Mouse (Mus musculus) 3T3-L1 (cell line): Measurements from ENCODE around the gene Fggy.

Experiments
- DNase-seq: peaks from one replicate; pipeline ENCODE4 v3.0.0-alpha.2; 2015; ENCODE audit warnings: low read depth, low spot score

The Fggy gene

DNA sequence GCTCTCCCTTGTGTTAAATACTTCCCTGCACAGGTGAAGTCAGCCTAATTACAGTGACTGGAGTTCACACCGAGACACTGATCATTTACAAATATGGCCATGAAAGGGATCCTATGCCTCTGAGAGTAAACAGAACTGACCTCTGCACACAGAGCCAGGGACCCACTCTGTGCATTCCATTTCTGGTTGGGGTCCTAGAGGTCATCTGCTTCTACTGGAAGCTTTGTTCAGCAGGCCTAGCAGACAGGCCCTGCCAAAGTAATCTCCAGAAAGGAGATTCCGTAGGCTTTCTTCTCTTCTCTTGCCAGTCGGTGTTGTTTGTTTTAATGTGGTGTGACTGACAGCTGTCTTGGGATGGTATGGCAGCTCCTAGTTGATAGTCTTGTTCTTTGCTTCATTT is 101.7 kb downstream of the Fggy start:
- no peak for DNase-seq

DNA sequence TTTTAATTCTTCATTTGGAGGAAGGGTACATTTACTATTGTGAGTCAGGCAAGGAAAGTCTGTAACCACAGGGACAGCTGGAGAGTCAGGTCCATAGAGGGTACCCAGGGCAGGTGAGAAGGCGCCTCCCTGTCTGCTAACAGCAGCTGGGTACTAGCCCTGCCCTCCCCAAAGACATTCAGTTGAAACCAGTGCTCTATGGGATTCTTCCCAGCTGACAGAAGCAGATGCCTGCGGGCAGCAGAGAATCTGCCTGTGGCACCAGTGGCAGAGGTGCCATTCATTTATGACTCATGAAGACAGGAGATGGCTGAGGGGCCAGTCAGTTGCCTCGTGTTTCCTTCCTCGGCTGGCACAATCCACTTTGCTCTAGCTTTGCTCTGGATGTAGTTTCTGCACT is 106.3 kb downstream of the Fggy start:
- no peak for DNase-seq

DNA sequence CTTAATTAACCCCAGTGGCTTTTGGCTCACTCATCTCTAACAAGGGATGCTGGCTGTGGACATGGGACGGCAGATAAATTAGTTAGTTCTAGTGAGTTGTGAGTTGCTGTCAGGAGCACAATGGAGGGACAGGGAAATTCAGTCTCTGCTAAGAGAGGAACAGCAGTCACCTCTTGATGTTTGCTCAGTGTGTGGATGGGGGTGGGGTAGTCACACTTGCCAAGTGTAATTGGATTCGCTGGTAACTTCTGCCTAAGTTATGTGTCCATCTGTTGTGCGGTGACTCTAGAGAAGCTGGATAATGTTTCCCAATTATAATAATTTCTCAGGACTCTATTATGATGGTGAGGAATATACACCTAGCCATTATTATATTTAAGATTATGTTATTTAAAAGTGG is 107.0 kb downstream of the Fggy start:
- DNase-seq = no peak

DNA sequence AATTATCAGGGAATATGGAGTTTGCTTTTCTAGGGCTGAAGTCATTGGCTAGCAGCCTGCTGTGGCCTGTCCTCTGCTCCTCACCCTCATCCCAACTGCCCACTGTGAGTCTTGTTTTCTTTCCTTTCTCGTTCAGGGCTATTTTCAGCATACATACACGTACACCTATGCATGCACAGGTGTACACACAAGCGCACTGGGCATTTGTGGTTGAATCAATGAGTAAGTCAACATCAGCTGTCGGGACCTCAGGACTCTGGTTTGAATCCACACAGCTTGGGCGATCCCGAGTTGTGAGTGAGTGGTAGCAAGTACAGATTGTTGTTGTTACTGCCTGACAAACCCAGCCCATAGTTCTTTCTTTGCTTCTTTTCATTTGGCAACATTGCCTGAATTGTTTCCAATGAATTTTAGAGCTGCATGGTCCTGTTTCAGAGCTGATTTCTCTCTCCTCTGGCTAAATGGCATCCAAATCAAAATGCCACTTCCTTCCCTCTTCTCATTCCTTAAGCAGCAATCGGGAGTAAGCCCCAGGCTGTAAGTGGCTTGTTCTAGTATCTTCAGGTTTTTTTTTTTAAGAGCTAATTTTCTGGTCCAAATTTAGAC is 109.1 kb downstream of the Fggy start:
- DNase-seq = no peak

DNA sequence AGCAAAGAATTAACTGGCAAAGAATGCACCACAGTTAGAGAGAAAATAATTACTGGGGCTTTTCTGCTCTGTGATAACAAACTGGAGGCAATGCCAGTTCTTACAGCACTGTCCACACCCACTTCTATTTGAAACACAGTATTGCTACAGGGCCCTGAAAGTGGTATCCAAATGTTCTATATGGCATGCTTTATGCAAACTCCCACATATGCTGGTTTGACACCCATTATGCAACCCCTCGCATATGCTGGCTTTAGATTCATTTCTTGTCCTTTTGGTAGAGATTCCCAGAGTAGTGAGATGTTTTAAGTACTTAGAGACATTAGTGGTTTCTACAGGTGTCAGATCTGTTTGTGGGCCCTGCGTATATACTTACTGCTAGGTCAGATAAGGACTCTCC is 109.6 kb downstream of the Fggy start:
- no peak for DNase-seq

DNA sequence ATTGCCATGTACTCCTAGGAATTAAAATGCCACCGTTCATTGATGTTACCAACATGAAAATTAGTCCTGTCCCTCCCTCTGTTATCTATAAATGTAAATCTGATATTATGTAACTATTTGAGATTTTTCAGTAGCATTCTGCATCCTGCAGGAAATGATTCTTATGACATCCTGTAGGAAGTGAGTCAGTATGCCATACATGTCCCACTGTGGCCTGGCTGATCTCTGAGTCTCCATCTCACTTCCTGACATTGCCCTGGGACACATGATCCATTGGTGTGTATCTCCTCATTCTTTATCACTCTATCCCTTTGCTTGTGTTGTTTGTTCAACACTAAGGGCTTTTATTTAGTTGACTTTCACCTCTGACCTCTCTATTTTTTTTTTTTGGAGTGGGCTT is 110.3 kb downstream of the Fggy start:
- peak; percentile 27 for DNase-seq

DNA sequence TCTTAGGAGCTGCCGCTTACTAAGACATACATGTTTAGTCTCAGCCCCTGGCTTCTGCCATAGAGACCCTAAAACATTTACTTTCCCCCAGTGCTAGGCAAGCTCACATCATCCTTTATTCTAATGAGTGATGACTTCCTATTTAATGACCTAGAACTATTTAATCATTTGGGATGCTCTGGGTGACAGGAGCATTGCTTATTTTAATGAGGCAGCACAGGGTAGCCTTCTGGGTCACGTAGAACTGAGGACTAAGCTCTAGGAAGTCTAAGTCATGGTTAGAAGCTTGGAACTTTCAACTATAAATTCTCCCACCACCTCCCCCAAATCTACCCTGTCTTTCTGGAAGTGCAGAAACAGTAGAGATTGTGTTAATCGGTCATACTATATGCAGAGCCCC is 111.2 kb downstream of the Fggy start:
- no peak for DNase-seq

DNA sequence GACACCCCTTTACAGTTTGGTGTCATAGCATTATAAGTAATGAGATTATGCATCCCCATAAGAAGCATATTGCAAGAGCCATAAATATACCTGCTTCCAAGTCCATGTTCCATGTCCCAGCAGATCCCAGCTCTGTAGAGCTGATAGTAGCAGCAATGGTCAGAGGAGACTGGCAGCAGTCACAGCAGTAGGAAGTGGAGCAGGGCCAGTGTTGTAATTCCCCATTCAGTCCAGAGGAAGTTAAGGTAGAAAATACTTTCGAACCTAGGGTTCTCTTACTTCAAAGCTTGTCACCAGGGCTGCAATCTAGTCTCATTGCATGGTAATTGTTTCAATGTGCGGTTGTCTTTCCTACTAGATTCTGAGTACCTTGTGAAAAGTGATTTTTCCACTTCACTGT is 112.0 kb downstream of the Fggy start:
- DNase-seq = no peak

DNA sequence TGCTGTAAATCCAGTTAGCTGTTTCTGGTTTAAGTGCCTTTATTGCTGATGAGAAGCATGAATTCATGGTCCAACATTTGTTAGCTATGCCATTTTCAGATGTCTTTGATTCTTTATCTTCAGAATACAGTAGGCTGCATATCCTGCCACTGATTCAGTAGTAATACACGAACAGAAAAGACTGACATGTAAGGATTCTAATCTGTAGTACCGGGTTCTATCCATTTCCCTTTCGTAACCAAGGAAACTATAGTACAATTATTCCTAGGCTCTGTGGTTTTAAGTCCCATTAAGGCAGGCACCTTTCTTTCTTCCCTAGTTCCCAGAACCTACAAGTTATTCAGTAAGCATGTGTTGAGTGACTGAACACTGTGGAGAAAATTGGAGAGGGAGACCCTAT is 113.3 kb downstream of the Fggy start:
- DNase-seq = no peak

DNA sequence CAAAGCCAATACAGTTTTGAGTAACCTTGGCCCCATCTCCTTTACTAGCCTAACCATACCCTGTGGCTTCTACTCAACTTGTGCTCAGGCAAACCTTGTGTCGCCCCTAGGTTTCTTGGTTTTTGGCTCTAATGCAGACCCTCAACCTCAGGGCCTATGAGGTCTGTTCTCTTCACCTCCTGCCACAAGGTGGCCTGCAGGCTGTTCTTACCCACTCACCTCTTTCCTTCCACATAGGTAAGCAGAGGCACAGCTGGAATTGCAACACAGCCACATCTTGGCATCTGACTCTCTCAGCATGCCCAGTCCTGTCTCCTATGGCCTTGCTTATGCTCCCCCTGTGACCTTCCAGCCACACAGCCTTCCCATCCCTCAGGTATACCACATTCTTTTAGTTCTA is 114.7 kb downstream of the Fggy start:
- DNase-seq = no peak

DNA sequence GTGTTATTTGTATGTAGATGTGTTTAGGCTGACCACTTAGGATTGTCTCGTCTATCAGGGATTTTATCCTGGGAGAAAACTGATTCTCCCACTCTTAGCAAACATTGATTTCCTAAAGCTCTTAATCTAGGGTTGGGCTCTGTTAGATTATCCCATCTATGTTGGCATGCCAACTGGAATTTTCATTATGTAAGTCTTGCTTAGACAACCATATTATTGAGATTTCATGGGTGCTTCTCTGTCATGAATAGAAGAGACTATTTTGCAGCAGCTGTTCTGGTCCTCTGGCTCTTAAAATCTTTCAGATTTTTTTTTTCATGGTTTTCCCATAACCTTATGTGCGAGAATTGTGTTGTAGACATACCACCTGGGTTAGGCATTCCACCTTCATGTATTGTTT is 119.1 kb downstream of the Fggy start:
- no peak for DNase-seq

DNA sequence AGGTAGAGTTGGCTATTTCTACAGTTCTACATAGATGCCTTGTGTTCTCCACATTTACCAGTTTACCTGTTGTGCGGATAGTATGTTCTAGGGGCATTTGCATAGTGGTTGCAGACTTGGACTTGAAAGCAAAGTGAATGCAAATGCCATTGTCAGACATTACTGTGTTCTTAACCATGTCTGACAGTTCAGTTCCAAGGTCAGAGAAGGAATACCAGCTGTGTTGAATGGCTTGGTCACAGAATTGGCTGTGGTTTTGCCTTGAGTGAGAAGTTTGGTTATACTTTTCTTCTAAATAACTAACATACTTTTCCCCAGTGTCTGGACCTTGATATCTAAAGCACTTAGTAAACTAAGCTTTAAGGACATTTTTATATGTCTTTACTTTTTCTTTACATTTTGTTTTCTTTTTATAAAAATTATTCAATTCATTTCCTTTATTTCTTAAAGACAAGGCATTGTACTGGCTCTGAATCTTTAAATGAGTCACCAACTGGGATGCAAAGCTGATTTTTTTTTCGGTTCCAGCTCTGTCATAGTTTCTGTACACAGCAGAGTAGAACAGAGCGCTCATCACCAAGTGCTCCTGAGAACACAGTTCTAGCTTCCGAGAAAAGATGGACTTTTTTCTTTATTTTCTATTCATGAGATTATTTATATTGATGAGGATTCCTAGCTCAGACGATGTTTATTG is 123.6 kb downstream of the Fggy start:
- peak; percentile 49 for DNase-seq

DNA sequence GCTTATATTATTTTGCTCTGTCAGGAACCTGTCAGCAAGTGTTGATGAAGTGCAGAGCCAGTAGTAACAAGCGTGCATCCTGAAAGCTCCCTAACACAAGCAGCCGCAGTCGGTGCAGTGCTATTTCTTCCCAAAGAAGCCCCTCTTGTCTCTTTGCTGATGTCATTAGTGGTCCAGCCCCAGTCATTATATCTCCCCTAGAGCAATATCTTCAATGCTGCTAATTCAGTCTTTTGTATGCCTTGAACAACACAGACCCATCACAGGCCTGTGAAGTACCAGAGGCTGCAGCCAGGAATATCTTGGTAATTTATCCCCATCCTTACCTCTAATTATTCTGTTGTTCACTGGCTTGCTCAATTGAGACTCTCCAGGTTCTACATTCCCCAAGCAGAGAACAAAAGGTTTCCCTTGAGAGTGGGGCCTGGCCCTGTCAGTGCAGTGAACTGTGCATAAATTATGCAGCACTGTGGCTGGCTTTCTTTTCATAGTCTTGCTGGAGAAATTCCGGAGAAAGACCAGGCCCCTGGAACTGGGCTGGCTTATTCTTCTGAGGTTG is 127.3 kb downstream of the Fggy start:
- no peak for DNase-seq

DNA sequence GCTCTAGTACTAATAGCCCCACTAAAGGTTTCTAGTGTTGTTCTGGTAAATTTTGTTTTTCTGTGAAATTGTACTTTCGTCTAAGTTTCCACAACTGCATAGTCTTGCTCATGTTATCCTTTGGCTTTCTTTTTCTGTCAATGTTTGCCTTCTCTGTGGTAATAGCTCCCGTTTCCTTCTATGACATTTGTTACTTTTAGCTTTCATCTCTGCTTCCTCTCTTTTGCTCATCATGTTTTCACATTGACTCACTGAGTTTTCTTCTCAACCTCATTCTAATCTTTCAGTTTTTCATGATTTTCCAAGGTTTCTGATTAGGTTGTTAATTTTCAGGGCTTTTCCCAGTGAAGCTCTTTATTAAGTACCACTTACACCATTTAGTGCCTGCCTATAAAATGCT is 129.5 kb downstream of the Fggy start:
- DNase-seq = no peak

DNA sequence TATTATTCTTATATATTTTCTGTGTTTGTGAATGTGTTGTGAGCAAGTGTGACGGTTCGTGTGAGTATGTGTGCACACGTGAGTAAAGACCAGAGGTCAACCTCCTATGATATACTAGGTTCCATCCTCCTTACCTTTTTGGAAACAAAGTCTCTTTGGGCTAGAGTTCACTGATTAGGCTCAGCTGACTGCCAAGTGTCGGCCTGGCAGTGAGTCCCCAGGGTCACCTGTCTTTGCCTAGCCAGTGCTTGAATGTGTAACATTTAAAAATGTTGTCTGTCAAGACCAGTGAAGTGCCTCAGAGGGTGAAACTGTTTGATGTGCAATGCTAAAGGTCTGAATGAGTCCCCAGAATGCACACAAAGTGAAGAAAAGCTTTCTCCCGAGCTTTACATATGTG is 130.0 kb downstream of the Fggy start:
- no peak for DNase-seq

DNA sequence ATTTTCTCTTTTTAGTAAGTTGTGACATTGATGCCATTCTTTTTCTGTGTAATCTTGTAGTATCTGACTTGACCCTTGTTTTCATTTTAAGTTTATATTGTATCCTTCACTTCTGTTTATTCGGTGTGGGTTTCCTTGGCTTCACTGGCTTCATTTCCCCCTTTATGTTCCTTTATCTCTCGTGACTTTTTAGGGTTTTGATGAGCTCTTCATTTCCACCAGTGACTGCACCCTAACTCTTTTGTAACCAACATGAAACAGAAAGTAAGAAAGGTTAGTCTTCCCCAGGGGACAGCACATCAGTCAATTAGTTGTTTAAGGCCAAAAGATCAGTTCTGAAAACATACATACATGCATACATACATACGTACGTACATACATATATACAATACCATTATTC is 130.9 kb downstream of the Fggy start:
- no peak for DNase-seq

DNA sequence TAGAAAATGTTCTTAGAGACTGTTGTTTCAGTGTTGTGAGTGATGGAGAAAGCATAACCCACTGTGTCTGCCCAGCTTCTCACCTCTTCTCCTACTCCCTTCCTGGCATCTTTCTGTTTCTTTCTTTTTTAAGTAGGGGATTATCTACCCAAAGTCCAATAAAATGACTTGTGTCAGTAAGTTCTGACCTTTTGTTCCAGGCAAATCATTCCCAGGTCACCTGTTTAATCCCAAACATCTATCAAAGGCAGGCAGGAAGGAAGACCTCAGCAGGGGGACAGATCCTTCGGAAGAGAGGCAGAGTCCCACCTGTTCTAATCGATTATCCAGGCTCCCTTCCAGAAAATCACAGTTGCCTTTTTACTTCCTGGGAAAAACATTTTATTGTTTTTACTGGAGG is 143.1 kb downstream of the Fggy start:
- no peak for DNase-seq

DNA sequence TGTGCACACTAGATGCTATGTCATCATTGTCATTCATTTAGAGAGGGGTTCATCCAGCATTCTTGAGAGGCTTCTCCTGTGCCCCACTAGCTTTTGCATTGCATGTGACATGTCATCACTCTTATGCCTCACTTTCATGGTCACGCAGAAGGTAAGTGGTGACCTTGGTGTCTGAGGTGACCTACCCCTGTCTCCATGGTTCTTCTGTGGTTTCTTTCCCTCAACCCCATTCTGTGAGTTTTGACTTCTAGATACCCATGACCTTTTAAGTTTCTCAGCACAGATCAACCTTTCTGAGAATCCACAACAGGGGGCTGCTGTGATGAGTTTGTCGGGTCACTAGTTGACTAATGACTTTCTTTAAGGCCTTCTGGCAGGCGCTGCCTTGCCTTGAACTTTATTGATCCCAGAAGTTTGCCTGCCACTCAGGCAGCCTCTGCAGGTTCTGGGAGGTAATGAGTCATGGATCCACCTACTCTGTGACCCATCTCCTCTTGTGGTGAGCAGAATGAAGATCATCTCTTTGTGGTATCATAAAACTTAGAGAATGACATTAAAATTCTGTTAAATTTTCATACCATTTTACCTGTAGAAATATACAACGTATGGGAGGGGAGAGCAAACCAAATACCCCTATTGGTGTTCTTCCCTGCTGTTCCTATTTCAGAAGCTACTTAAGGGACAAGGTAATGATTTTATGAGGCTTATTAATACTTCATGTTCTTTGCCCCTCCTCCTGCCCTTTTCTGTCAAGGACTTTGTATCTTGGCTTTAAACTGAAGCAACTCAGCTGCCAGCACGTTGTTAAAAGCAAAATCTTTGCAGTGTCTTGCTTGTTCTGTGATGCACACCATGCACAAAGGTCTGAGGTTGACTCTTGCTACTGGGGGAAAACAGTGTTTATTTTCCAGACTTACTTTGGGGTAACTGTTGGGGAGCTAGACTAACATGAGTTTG is 150.9 kb downstream of the Fggy start:
- DNase-seq = no peak

DNA sequence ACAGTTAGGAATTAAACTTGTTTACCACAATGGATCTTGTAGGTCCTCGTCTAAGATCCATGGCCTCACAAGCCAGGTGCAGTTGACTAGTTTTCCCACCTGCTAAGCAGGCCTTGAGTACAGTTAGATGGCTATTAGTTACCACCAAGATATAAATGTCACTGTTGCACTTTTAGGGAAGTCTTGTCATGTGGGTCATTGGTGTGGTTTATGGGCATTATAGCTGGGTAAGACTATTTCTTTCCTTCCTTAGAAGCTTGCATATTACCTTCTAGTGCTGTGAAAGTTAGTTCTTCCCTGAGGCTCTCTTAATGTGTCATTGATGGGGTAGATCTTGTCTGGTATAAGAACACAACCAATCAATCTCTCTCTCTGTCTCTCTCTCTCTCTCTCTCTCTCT is 152.4 kb downstream of the Fggy start:
- no peak for DNase-seq

DNA sequence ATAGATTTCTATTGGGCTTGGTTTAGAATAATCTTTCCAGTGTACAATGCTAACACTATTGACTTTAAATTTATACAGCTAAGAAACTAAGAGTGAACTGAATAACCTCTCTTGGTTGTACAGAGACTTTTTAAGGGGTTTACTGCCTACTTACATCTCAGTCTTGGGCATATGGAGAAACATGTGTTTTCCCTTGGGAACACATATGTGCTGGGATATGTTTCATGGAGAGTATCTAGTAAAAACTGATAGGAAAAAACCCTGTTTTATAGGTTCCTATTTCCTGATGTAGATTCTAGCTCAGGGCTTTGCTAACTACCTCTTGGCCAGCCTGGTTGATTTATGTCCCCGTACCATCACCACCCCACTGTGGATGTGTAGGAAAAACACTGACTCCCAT is 155.5 kb downstream of the Fggy start:
- no peak for DNase-seq

DNA sequence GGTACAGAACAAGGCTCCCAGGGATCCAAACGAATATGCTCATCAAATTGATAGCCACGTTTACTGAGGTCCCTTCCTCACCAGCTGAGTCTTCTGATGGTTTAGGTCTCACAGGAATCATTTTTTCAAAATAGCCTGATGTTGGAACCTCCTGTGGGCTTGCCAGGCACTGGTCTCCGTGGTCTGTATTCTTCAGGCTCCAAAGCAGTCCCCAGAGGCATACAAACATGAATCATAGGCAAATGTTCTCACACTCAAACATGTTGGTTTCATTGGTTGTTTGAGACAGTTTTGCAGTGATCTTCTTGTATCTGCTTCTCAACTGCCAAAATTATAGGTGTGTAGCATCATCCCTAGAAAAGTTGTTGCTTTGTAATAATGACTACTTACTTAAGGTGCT is 156.0 kb downstream of the Fggy start:
- peak; percentile 68 for DNase-seq

DNA sequence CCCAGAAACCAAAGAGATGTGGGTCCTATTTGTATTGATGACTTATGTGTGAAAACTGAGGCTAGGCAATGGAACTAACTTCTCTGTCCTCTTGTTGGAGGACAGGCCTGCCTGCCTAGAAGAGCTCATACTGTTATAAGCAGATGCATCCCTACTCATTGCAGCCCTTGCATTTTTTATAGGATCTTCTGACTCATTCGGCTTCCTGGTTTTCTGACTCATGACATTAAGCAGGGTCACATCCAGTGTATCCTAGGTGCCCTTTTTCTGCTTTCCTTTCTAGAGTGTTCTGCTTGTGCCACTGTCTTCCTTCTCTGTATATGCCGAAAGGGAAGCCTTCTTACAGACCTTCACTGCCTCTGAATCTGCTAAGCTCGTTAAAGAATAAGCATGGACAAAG is 158.8 kb downstream of the Fggy start:
- peak; percentile 75 for DNase-seq
